Mouse (Mus musculus) midbrain, embryonic 14.5 days (tissue): ENCODE measurements around the gene Efcab14. TPM values are rescaled to one million over a fixed set of nuclear protein-coding genes. Genes with fewer than 3 reads are reported as not detected.

Experiments
- ATAC-seq: fragments of 200-750 bp; cut with Nextera tagmentation; 2 replicates; pipeline ENCODE4 v1.8.0; 2017; ENCODE audit warnings: moderate number of reproducible peaks, moderate library complexity; ENCODE audit not compliant: low FRiP score, low TSS enrichment
- DNase-seq: peaks from one replicate; pipeline ENCODE4 v3.0.0-alpha.2; 2015
- H3K27ac ChIP-seq: fragments of 300-500 bp; sonication (generic); replicated peaks from 2 replicates; pipeline ENCODE4 v1.5.1; 2014; ENCODE audit warnings: mild to moderate bottlenecking, low read depth, low read length, moderate library complexity
- H3K27me3 ChIP-seq: fragments of 300-500 bp; sonication (generic); 2 replicates; pipeline ENCODE4 v1.6.1; 2014; ENCODE audit warnings: low read length, control low read depth, mixed read lengths; ENCODE audit not compliant: control insufficient read depth, insufficient read depth
- H3K36me3 ChIP-seq: fragments of 300-500 bp; sonication (generic); 2 replicates; pipeline ENCODE4 v1.6.1; 2014; ENCODE audit warnings: low read length, control low read depth; ENCODE audit not compliant: control insufficient read depth, insufficient read depth
- H3K4me1 ChIP-seq: fragments of 300-500 bp; sonication (generic); 2 replicates; pipeline ENCODE4 v1.6.1; 2014; ENCODE audit warnings: mild to moderate bottlenecking, antibody characterized with exemption, low read length, control low read depth; ENCODE audit not compliant: control insufficient read depth, insufficient read depth
- H3K4me2 ChIP-seq: fragments of 300-500 bp; sonication (generic); 2 replicates; pipeline ENCODE4 v1.6.1; 2014; ENCODE audit warnings: mild to moderate bottlenecking, low read length, moderate library complexity
- H3K4me3 ChIP-seq: fragments of 300-500 bp; sonication (generic); replicated peaks from 2 replicates; pipeline ENCODE4 v1.5.1; 2014; ENCODE audit warnings: low read depth, low read length
- H3K9ac ChIP-seq: fragments of 300-500 bp; sonication (generic); replicated peaks from 2 replicates; pipeline ENCODE4 v1.6.1; 2014; ENCODE audit warnings: mild to moderate bottlenecking, low read length, moderate library complexity
- H3K9me3 ChIP-seq: fragments of 300-500 bp; sonication (generic); 2 replicates; pipeline ENCODE4 v1.6.1; 2016; ENCODE audit warnings: low read length, control low read depth, mixed read lengths; ENCODE audit not compliant: control insufficient read depth
- WGBS: fragments of 180-500 bp; shearing (Covaris S2); extraction: QIAGEN DNeasy Blood & Tissue Kit; methylation state at CpG from one replicate; pipeline ENCODE4 v1.1.7; 2014; 5-methylcytosine and 5-hydroxymethylcytosine counted together
- polyA plus RNA-seq: library from polyadenylated mRNA; unstranded; fragments of >200 nt; fragmentation: Nextera tagmentation; extraction: Ambion mirVana; gene quantifications from 2 replicates; pipeline ENCODE4 v1.2.1, GENCODE M21; 2014

Gene Efcab14
- polyA plus RNA-seq = 16.3 and 25.4 TPM in 2 replicates

DNA sequence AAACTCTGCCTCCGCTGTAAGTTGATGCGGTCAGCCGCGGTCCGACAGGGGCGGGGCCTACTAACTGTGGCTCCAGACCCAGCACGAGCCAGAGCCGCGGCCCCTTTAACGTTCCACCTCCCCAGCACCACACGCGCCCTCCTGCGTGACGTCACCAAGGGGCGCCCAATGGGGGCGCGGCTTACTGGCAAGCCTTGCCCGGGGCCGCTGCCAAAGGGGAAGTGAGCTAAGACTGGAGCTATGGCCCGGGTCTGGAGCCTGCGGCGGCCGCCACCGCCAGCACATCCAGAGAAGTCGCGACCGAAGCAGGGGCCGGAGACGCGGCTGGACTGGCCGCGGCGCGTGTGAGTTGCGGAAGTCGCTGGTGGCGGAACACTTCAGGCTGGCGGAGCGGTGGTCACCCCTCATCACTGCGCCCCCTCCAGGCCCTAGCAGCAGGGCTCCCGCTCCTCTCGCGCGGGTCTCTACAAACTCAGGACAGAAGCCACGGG lies at the start of gene Efcab14:
Gene Efcab14 (plus strand): TSS at position 194 of the 491 bp plus-strand sequence.
- Histone ChIP-seq H3K4me1 (peaks cover 12% of the 10 kb centered on the region), H3K9ac (peak within 1 kb of the TSS; percentile 80), H3K27me3 (no peaks in the 10 kb centered on the region), H3K36me3 (peaks cover 15% of the 10 kb centered on the region), H3K27ac (peak within 1 kb of the TSS; percentile 83), H3K4me2 (peak within 1 kb of the TSS; percentile 88), H3K9me3 (no peaks in the 10 kb centered on the region), H3K4me3 (peak within 1 kb of the TSS; percentile 73)
- peak; percentile 100 for ATAC-seq
- DNase-seq = peak; percentile 99
- under 1% methylated on average over 45 of the region's 45 CpGs for WGBS

- Histone ChIP-seq H3K9me3 (no peaks in the 10 kb centered on the region), H3K27me3 (no peaks in the 10 kb centered on the region), H3K36me3 (no peaks in the 10 kb centered on the region), H3K4me1 (no peaks in the 10 kb centered on the region), H3K27ac (no peak overlapping the region), H3K9ac (no peak overlapping the region), H3K4me2 (no peak overlapping the region), H3K4me3 (no peak overlapping the region)
- DNase-seq (no peak), ATAC-seq (no peak)
- WGBS = 83% methylated on average over 3 of the region's 3 CpGs
Measured at GRCm38 (mm10) chr4:115701468-115701867, 36.1 kb upstream of the Efcab14 start.

DNA sequence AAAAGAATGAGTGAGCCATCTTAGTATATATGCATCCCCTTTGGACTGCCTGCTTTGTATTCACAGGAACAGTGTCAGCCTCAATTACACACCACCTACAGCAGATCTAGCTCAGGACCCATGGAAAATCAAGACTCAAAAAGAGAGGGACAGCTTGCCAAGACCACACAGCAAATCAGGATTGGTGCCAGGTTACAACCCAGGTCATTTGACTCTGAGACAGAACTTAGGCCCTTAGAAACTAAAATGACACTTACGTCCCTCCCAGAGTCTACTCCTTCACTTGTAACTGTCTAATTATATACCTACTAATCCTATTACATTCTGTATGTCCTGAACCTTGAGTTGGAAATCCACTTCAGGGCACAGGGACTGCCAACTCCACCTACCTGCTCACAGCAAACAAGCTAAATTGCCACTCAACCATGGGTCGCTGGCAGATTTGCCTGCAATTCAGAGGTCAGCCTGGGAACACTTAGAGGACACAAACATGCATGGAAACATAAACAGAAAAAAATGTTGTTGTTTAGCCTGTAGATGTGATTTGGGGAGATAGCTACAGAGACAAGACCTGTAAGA lies 33.5 kb upstream of the Efcab14 start:
- H3K4me2 ChIP-seq = no peak overlapping the region
- DNase-seq = no peak
- H3K4me1 ChIP-seq = no peaks in the 10 kb centered on the region
- H3K27me3 ChIP-seq = no peaks in the 10 kb centered on the region
- no peak overlapping the region for H3K9ac ChIP-seq
- ATAC-seq = no peak
- 83% methylated on average over 2 of the region's 2 CpGs for WGBS
- no peak overlapping the region for H3K4me3 ChIP-seq
- no peaks in the 10 kb centered on the region for H3K9me3 ChIP-seq
- H3K36me3 ChIP-seq = no peaks in the 10 kb centered on the region
- no peak overlapping the region for H3K27ac ChIP-seq

DNA sequence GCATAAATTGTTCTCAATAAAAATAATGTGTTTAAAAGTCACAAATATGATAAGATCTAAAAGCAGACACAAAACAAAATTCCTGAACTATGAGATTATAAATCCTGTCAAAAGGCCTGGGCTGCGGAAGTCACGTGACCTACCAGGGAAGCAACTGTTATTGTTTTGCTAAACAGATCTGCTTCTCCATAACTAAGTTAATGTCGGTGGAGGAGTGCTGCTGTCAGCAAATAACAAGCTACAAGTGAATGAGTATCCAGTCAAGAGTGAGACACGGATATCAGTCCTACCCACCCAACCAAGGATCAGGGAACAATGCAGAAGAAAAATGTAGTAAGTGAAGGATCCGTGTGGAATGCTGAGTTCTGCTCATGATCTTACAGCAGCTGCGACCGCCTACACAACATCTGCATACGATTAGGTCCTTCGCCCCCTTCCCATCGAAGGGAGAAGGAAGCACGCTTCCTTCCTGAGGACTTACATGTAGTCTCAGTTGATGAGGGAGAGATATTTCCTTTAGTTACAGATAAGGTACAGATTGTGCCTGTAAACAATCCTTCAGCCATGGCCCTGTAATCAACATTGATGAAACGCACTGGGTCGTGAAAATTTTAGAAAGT lies 28.5 kb upstream of the Efcab14 start:
- H3K36me3 ChIP-seq = no peaks in the 10 kb centered on the region
- no peaks in the 10 kb centered on the region for H3K27me3 ChIP-seq
- no peak overlapping the region for H3K4me3 ChIP-seq
- no peaks in the 10 kb centered on the region for H3K4me1 ChIP-seq
- H3K9me3 ChIP-seq = no peaks in the 10 kb centered on the region
- H3K27ac ChIP-seq = no peak overlapping the region
- H3K4me2 ChIP-seq = no peak overlapping the region
- 77% methylated on average over 13 of the region's 13 CpGs for WGBS
- DNase-seq = no peak
- no peak for ATAC-seq
- no peak overlapping the region for H3K9ac ChIP-seq

- H3K27me3 ChIP-seq = no peaks in the 10 kb centered on the region
- ATAC-seq (peak; percentile 55; the same call in 1 of the 2 replicates), DNase-seq (peak; percentile 88)
- H3K4me1 ChIP-seq = no peaks in the 10 kb centered on the region
- 0 out of 2 replicates have a peak overlapping the region, but pooled peaks have one; percentile 21 for H3K4me3 ChIP-seq
- H3K9me3 ChIP-seq = no peaks in the 10 kb centered on the region
- WGBS = 12% methylated on average over 12 of the region's 13 CpGs
- H3K27ac ChIP-seq = no peak overlapping the region
- H3K4me2 ChIP-seq = peak overlapping the region; percentile 53
- no peaks in the 10 kb centered on the region for H3K36me3 ChIP-seq
- peak overlapping the region; percentile 29; the same call in 1 of the 2 replicates for H3K9ac ChIP-seq
Measured at GRCm38 (mm10) chr4:115709792-115710418, 27.6 kb upstream of the Efcab14 start.

GRCm38 (mm10) chr4:115728721-115729120 lies 8.8 kb upstream of the Efcab14 start:
- ATAC-seq = no peak
- no peak overlapping the region for H3K4me2 ChIP-seq
- H3K4me1 ChIP-seq = no peaks in the 10 kb centered on the region
- H3K36me3 ChIP-seq = no peaks in the 10 kb centered on the region
- DNase-seq = peak; percentile 66
- no peak overlapping the region for H3K27ac ChIP-seq
- H3K27me3 ChIP-seq = peaks cover 7% of the 10 kb centered on the region; the same call in 1 of the 2 replicates
- H3K9ac ChIP-seq = no peak overlapping the region
- no peak overlapping the region for H3K4me3 ChIP-seq
- no peaks in the 10 kb centered on the region for H3K9me3 ChIP-seq
- WGBS = 21% methylated on average over 5 of the region's 5 CpGs

- peak; percentile 64 for ATAC-seq
- H3K9me3 ChIP-seq = no peaks in the 10 kb centered on the region
- no peaks in the 10 kb centered on the region for H3K36me3 ChIP-seq
- peaks cover 7% of the 10 kb centered on the region; the same call in 1 of the 2 replicates for H3K27me3 ChIP-seq
- no peaks in the 10 kb centered on the region for H3K4me1 ChIP-seq
- peak; percentile 85 for DNase-seq
- no peak overlapping the region for H3K4me3 ChIP-seq
- no peak overlapping the region for H3K4me2 ChIP-seq
- H3K27ac ChIP-seq = no peak overlapping the region
- 28% methylated on average over 7 of the region's 7 CpGs for WGBS
- no peak overlapping the region for H3K9ac ChIP-seq
Measured at GRCm38 (mm10) chr4:115731588-115732222, 5.8 kb upstream of the Efcab14 start.

DNA sequence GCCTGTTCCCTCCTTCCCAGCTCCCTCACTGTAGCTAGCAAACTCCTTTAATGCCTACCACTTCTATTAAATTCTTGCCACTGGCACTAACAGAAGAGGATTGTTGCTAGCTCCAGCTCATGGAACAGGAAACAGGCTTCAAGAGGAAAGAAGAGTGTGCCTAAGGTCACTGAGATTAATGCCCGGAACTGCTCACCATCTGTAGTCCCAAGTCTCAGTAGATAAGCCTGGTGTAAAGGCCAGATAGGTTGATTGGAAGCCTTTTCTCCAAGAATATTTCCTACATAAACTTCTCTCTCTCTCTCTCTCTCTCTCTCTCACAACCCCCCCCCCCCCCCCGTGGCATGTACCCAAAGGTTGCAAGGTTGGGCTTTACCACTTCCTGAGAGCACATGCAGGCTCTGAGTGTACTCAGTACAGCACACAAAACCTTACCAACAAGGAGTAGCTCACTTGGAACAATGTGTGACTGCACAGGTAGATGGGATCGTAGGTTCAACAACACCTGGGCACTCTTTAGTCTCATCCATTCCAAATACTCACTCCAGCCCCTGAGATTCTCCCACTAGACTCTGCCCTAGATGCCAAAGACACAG lies 5.2 kb upstream of the Efcab14 start:
- Histone ChIP-seq H3K4me2 (no peak overlapping the region), H3K4me3 (no peak overlapping the region), H3K9ac (no peak overlapping the region), H3K36me3 (no peaks in the 10 kb centered on the region), H3K27ac (no peak overlapping the region), H3K27me3 (peaks cover 7% of the 10 kb centered on the region; the same call in 1 of the 2 replicates), H3K4me1 (no peaks in the 10 kb centered on the region), H3K9me3 (no peaks in the 10 kb centered on the region)
- WGBS = 73% methylated on average over 3 of the region's 3 CpGs
- ATAC-seq (no peak), DNase-seq (no peak)
